Mouse (Mus musculus) cortical plate, adult 2 months (tissue): ENCODE results near the gene Eif5a2. TPM values are rescaled to one million over a fixed set of nuclear protein-coding genes. Genes with fewer than 3 reads are reported as not detected.
"Not testable (repeated sequence)": the region's sequence is repeated elsewhere in the genome, so short reads cannot be mapped to it uniquely, and the experiment has no call there.

Source experiments
- H3K27ac ChIP-seq: fragments of 200-500 bp; 2 replicates; pipeline ENCODE4 v1.5.1; 2012; ENCODE audit warnings: low read length, control low read depth, inconsistent platforms; ENCODE audit not compliant: insufficient read depth
- H3K4me1 ChIP-seq: fragments of 200-500 bp; 2 replicates; pipeline ENCODE4 v1.6.1; 2011; ENCODE audit warnings: low read length; ENCODE audit not compliant: control insufficient read depth, insufficient read depth
- H3K4me3 ChIP-seq: fragments of 200-500 bp; 2 replicates; pipeline ENCODE4 v1.5.1; 2011; ENCODE audit warnings: mild to moderate bottlenecking, low read length, control low read depth; ENCODE audit not compliant: insufficient read depth
- CTCF ChIP-seq: fragments of 200-500 bp; IDR thresholded peaks from 2 replicates; pipeline ENCODE4 v1.5.1; 2011; ENCODE audit warnings: mild to moderate bottlenecking, control low read depth, low read length; ENCODE audit not compliant: insufficient read depth; ENCODE audit errors: extremely low read depth
- POLR2A ChIP-seq: fragments of 200-500 bp; IDR thresholded peaks from 2 replicates; pipeline ENCODE4 v1.6.1; 2011; ENCODE audit warnings: mild to moderate bottlenecking, low read length, control low read depth; ENCODE audit not compliant: insufficient read depth; ENCODE audit errors: extremely low read depth
- polyA plus RNA-seq: library from polyadenylated mRNA; depleted of rRNA; stranded (reverse); fragments of >200 nt; gene quantifications from 2 replicates; pipeline ENCODE4 v1.2.3, GENCODE M21; 2012

The Eif5a2 gene
- polyA plus RNA-seq, 1 experiment, result 26.2 TPM

GRCm38 (mm10) chr3:28768222-28768621 is 12.9 kb upstream of the Eif5a2 start:
- TF ChIP-seq CTCF, result no peak
- TF ChIP-seq POLR2A, result no peak
- no peak overlapping the region for H3K27ac ChIP-seq
- no peaks in the 10 kb centered on the region for H3K4me1 ChIP-seq
- no peak overlapping the region for H3K4me3 ChIP-seq

- H3K27ac ChIP-seq, H3K4me1 ChIP-seq, H3K4me3 ChIP-seq: not testable (repeated sequence)
These were observed 8.2 kb upstream of the Eif5a2 start for GRCm38 (mm10) chr3:28772919-28773318.

GRCm38 (mm10) chr3:28775361-28775760 is 5.7 kb upstream of the Eif5a2 start:
- Histone ChIP-seq H3K4me3 (no peak overlapping the region), H3K27ac (no peak overlapping the region), H3K4me1 (no peaks in the 10 kb centered on the region)
- TF ChIP-seq CTCF (no peak), POLR2A (no peak)

GRCm38 (mm10) chr3:28775958-28776357 is 5.1 kb upstream of the Eif5a2 start:
- H3K4me1 ChIP-seq, result no peaks in the 10 kb centered on the region

GRCm38 (mm10) chr3:28776491-28776890 is 4.6 kb upstream of the Eif5a2 start:
- no peak overlapping the region for H3K27ac ChIP-seq
- TF ChIP-seq CTCF, result no peak
- TF ChIP-seq POLR2A, result no peak

More at GRCm38 (mm10) chr3:28775958-28776357, 5.1 kb upstream of the Eif5a2 start:
- TF ChIP-seq POLR2A (no peak), CTCF (no peak)
- Histone ChIP-seq H3K27ac (no peak overlapping the region), H3K4me3 (no peak overlapping the region)

GRCm38 (mm10) chr3:28780511-28780910 is 565 bp upstream of the Eif5a2 start:
- Histone ChIP-seq H3K4me1 (0 out of 2 replicates have a peak, but pooled peaks cover 1% of the 10 kb centered on the region), H3K4me3 (peak overlapping the region; percentile 11; the same call in 1 of the 2 replicates), H3K27ac (no peak overlapping the region)
- TF ChIP-seq CTCF, result no peak
- TF ChIP-seq POLR2A, result no peak

More at GRCm38 (mm10) chr3:28776491-28776890, 4.6 kb upstream of the Eif5a2 start:
- Histone ChIP-seq H3K4me3 (no peak overlapping the region), H3K4me1 (no peaks in the 10 kb centered on the region)

- 0 out of 2 replicates have a peak, but pooled peaks cover 1% of the 10 kb centered on the region for H3K4me1 ChIP-seq
- peak overlapping the region; percentile 11 for H3K4me3 ChIP-seq
- TF ChIP-seq POLR2A (no peak), CTCF (no peak)
- H3K27ac ChIP-seq, result no peak overlapping the region
These were observed 346 bp downstream of the Eif5a2 start for GRCm38 (mm10) chr3:28781422-28781821.

- Histone ChIP-seq H3K27ac (no peak overlapping the region), H3K4me1 (0 out of 2 replicates have a peak, but pooled peaks cover 1% of the 10 kb centered on the region), H3K4me3 (peak overlapping the region; percentile 11)
- no peak for TF ChIP-seq POLR2A
- no peak for TF ChIP-seq CTCF
These were observed 772 bp downstream of the Eif5a2 start for GRCm38 (mm10) chr3:28781848-28782247.

- no peak for TF ChIP-seq POLR2A
- no peak for TF ChIP-seq CTCF
- Histone ChIP-seq H3K27ac (no peak overlapping the region), H3K4me3 (no peak overlapping the region), H3K4me1 (0 out of 2 replicates have a peak, but pooled peaks cover 1% of the 10 kb centered on the region)
These were observed 3.1 kb downstream of the Eif5a2 start for GRCm38 (mm10) chr3:28784176-28784575.

GRCm38 (mm10) chr3:28794835-28795234 is 13.8 kb downstream of the Eif5a2 start:
- Histone ChIP-seq H3K27ac (no peak overlapping the region), H3K4me3 (no peak overlapping the region), H3K4me1 (no peaks in the 10 kb centered on the region)
- TF ChIP-seq CTCF, result no peak

GRCm38 (mm10) chr3:28805301-28806097 is 24.4 kb downstream of the Eif5a2 start, which contains the start of gene Rpl22l1:
Rpl22l1 (plus strand) TSS chr3:28805436.
- no peak for TF ChIP-seq CTCF
- TF ChIP-seq POLR2A, result peak; percentile 100
- H3K27ac ChIP-seq, result peak within 1 kb of the TSS; percentile 65
- H3K4me1 ChIP-seq, result no peaks in the 10 kb centered on the region
- H3K4me3 ChIP-seq, result peak within 1 kb of the TSS; percentile 91
